Mouse (Mus musculus) thymus, adult 2 months (tissue): ENCODE results near the gene Cdk17.

Experiments
- CTCF ChIP-seq: fragments of 200-500 bp; IDR thresholded peaks from 2 replicates; pipeline ENCODE4 v1.5.1; 2012; ENCODE audit warnings: mild to moderate bottlenecking, control low read depth, low read length, moderate library complexity, borderline replicate concordance; ENCODE audit not compliant: control insufficient read depth, poor library complexity, insufficient read depth; ENCODE audit errors: extremely low read depth
- POLR2A ChIP-seq: fragments of 200-500 bp; IDR thresholded peaks from 2 replicates; pipeline ENCODE4 v1.6.1; 2012; ENCODE audit warnings: mild to moderate bottlenecking, low read length, control low read depth, moderate library complexity; ENCODE audit not compliant: control insufficient read depth, poor library complexity, insufficient read depth; ENCODE audit errors: extremely low read depth

- no peak for TF ChIP-seq CTCF
- no peak for TF ChIP-seq POLR2A
These were observed 45.9 kb upstream of the Cdk17 start for GRCm38 (mm10) chr10:93114782-93115181.
